Comparison of ENCODE assay signal across 8 mouse cellular contexts in the genomic region with DNA sequence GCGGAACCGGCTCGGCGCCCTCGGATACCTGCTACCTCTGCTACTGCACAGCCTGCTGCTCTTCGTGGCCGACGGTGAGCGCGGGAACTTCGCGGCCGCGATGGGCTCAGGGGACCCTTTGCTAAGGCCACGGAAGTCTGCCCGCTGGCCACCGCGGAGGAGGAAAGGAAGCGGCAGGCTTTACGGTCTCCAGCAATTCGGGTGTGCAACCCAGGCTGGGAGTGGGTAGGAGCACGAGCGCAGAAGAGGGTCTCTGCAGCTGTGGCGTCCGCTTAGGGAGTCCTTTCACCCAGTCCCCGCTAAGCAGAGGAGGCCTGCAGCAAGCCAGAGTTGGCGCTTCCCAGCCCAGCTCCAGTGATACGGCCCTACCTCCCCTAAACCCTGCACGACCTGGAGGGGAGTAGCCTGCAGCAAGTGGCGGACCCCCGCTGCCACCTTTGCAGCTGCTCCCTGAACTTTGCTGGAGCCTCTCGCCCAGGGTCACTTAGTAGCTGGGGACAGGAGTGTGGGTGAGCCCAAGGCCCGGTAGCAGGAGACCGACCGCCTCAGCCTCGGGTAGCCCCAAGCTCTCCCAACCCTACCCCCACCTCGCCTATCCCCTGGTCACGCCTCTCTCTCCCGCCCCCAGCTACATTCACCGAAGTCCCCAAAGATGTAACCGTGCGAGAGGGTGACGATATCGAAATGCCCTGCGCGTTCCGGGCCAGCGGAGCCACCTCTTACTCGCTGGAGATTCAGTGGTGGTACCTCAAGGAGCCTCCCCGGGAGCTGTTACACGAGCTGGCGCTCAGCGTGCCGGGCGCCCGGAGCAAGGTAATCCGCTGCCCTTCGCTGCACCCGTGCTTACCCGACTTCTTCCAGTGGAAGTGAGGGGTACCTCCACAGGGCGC. TPM values are rescaled to one million over a fixed set of nuclear protein-coding genes. Genes with fewer than 3 reads are reported as not detected.
DNase-seq lines count a peak whose midpoint lies in the region; ATAC-seq and TF ChIP-seq lines count a peak whose summit lies in the region.

No protein-coding gene starts in this region.

- no peaks in the 10 kb centered on the region for H3K9me3 ChIP-seq in ES-E14 (ENCODE audit: control insufficient read depth, insufficient read depth, low read depth, low read length)
- no peaks in the 10 kb centered on the region for H3K9me3 ChIP-seq in forebrain, embryonic 11.5 days (ENCODE audit: control insufficient read depth, low read length)
- no peaks in the 10 kb centered on the region for H3K9me3 ChIP-seq in intestine, postnatal 0 days (ENCODE audit: control insufficient read depth)
- H3K9me3 ChIP-seq in midbrain, embryonic 12.5 days: no peaks in the 10 kb centered on the region

- peak overlapping the region; percentile 96 for H3K4me2 ChIP-seq in forebrain, embryonic 11.5 days (ENCODE audit: low read depth, low read length, severe bottlenecking)
- peak overlapping the region; percentile 58 for H3K4me2 ChIP-seq in intestine, postnatal 0 days (replicated peaks; ENCODE audit: low read depth)
- H3K4me2 ChIP-seq in midbrain, embryonic 12.5 days (replicated peaks): peak overlapping the region; percentile 86

- TF ChIP-seq CTCF in intestine, postnatal 0 days (IDR thresholded peaks at IDR 0.05; ENCODE audit: low read depth): no peak

- peaks cover 0 to 8% of the 10 kb centered on the region in 2 experiments; a peak in 1 of 4 replicates for H3K4me1 ChIP-seq in ES-E14 (ENCODE audit: control insufficient read depth in 2 of 2, insufficient read depth in 2 of 2, low read length in 2 of 2, poor library complexity in 1 of 2)
- peaks cover 8% of the 10 kb centered on the region; the same call in 1 of the 2 replicates for H3K4me1 ChIP-seq in forebrain, embryonic 11.5 days (replicated peaks; ENCODE audit: control insufficient read depth, insufficient read depth, low read length)
- H3K4me1 ChIP-seq in intestine, postnatal 0 days (replicated peaks; ENCODE audit: control insufficient read depth, insufficient read depth, low read length): no peaks in the 10 kb centered on the region
- H3K4me1 ChIP-seq in midbrain, embryonic 12.5 days: peaks cover 33% of the 10 kb centered on the region

- H3K36me3 ChIP-seq in ES-E14 (ENCODE audit: control insufficient read depth, insufficient read depth, low read length, poor library complexity, severe bottlenecking): no peaks in the 10 kb centered on the region
- H3K36me3 ChIP-seq in forebrain, embryonic 11.5 days (ENCODE audit: control insufficient read depth, insufficient read depth, low read length): no peaks in the 10 kb centered on the region
- H3K36me3 ChIP-seq in intestine, postnatal 0 days (ENCODE audit: control insufficient read depth, insufficient read depth): no peaks in the 10 kb centered on the region
- H3K36me3 ChIP-seq in midbrain, embryonic 12.5 days: no peaks in the 10 kb centered on the region

- peak; percentile 90 for DNase-seq in heart, adult 11 months
- no peak for DNase-seq in heart, postnatal 25 days (ENCODE audit: low spot score)
- no peak for DNase-seq in ES-E14 (ENCODE audit: low read depth, low spot score)
- DNase-seq in forebrain, embryonic 11.5 days (ENCODE audit: low spot score): peak; percentile 75
- no peak for DNase-seq in testis, postnatal 10 days (ENCODE audit: low spot score)
- DNase-seq in MN1 (ENCODE audit: low spot score): no peak

- WGBS in forebrain, embryonic 11.5 days: under 1% methylated on average over 60 of the region's 61 CpGs
- WGBS in intestine, postnatal 0 days: under 1% methylated on average over 58 of the region's 61 CpGs
- under 1% methylated on average over 61 of the region's 61 CpGs for WGBS in midbrain, embryonic 12.5 days

- H3K27ac ChIP-seq in ES-E14 (ENCODE audit: insufficient read depth, low read depth, low read length, poor library complexity, severe bottlenecking): no peak overlapping the region
- H3K27ac ChIP-seq in forebrain, embryonic 11.5 days (ENCODE audit: low read depth, low read length): no peak overlapping the region
- H3K27ac ChIP-seq in intestine, postnatal 0 days (ENCODE audit: low read depth, low read length): no peak overlapping the region
- no peak overlapping the region for H3K27ac ChIP-seq in midbrain, embryonic 12.5 days (replicated peaks)

- peak overlapping the region; percentile 64 to 67 for H3K4me3 ChIP-seq in ES-E14 (ENCODE audit: insufficient read depth in 1 of 2, low read depth in 1 of 2, low read length in 2 of 2, poor library complexity in 1 of 2, severe bottlenecking in 1 of 2)
- H3K4me3 ChIP-seq in forebrain, embryonic 11.5 days (ENCODE audit: low read depth, low read length): peak overlapping the region; percentile 57
- H3K4me3 ChIP-seq in intestine, postnatal 0 days (ENCODE audit: low read depth, low read length): peak overlapping the region; percentile 25
- H3K4me3 ChIP-seq in midbrain, embryonic 12.5 days: peak overlapping the region; percentile 60

- in situ Hi-C loops in ES-E14 (cut with MboI; ENCODE audit: low sequenced_read_pairs in 2 of 2, unreplicated experiment in 2 of 2): no loop called here

- intact Hi-C loops in heart, postnatal 25 days (cut with DNase I): loop anchor here (5.0 kb wide), 1 partner anchor 1052 kb away; no protein-coding TSS in a partner anchor

- ATAC-seq in forebrain, embryonic 11.5 days (replicated peaks; ENCODE audit: low FRiP score): peak; percentile 23
- no peak for ATAC-seq in intestine, postnatal 0 days
- ATAC-seq in midbrain, embryonic 12.5 days (ENCODE audit: low FRiP score, low read depth): peak; percentile 38

- H3K9ac ChIP-seq in ES-E14 (ENCODE audit: insufficient read depth, low read depth, low read length, poor library complexity, severe bottlenecking): peak overlapping the region; percentile 2; the same call in 1 of the 2 replicates
- H3K9ac ChIP-seq in forebrain, embryonic 11.5 days (ENCODE audit: low read length): peak overlapping the region; percentile 67
- no peak overlapping the region for H3K9ac ChIP-seq in intestine, postnatal 0 days (ENCODE audit: low read depth, low read length)
- H3K9ac ChIP-seq in midbrain, embryonic 12.5 days (replicated peaks): peak overlapping the region; percentile 76

- peaks cover 33% of the 10 kb centered on the region for H3K27me3 ChIP-seq in forebrain, embryonic 11.5 days (ENCODE audit: control insufficient read depth, insufficient read depth, low read length)
- peaks cover 55% of the 10 kb centered on the region for H3K27me3 ChIP-seq in intestine, postnatal 0 days (replicated peaks; ENCODE audit: control insufficient read depth, insufficient read depth, low read length)
- H3K27me3 ChIP-seq in midbrain, embryonic 12.5 days: peaks cover 70% of the 10 kb centered on the region

TF ChIP-seq in ES-E14, 5 proteins besides CTCF, POLR2A, EP300 and RAD21:
- TF ChIP-seq ZC3H11A (IDR thresholded peaks at IDR 0.05; ENCODE audit: borderline replicate concordance, low read depth, low read length) (no peak), ZNF384 (IDR thresholded peaks at IDR 0.05; ENCODE audit: low read depth, low read length) (no peak), HCFC1 (IDR thresholded peaks at IDR 0.05; ENCODE audit: borderline replicate concordance, insufficient read depth, low read length) (no peak), CHD2 (IDR thresholded peaks at IDR 0.05; ENCODE audit: low read depth, low read length) (no peak), MAFK (IDR thresholded peaks at IDR 0.05; ENCODE audit: insufficient read depth, low read depth, low read length) (no peak)

RNA-seq across cellular contexts. Expression of gene Vstm2b, which starts 1.5 kb away (rescaled TPM):
- total RNA-seq in heart, postnatal 25 days (2021): not detected
- total RNA-seq in ES-E14 (2012; rRNA removed): 1.2 and 1.7 TPM in 2 replicates
- 7.6 and 7.7 TPM in 2 replicates for polyA plus RNA-seq in forebrain, embryonic 11.5 days (2014; fragmentation: Nextera tagmentation; extraction: Ambion mirVana)
- polyA plus RNA-seq in intestine, postnatal 0 days (2015; fragmentation: Nextera tagmentation; extraction: Ambion mirVana): 0.10 and 0.23 TPM in 2 replicates
- polyA plus RNA-seq in midbrain, embryonic 12.5 days (2016; fragmentation: Nextera tagmentation; extraction: Ambion mirVana): 12.2 and 13.4 TPM in 2 replicates

Comparison
In these comparisons a context has a peak if more than half of its experiments do, and no peak if none do; other contexts are left out.
1. DNase-seq: peak in heart, adult 11 months (single experiment) and forebrain, embryonic 11.5 days (single experiment); none in heart, postnatal 25 days (single experiment), ES-E14 (single experiment), testis, postnatal 10 days (single experiment) and MN1 (single experiment).
2. Peak in every context shown above with its lines, with median percentiles within 50 percentile points of each other: H3K4me3 ChIP-seq and H3K4me2 ChIP-seq.